Mouse (Mus musculus): ENCODE measurements around the gene Gm28048. TPM values are rescaled to one million over a fixed set of nuclear protein-coding genes. Genes with fewer than 3 reads are reported as not detected.
A peak's percentile ranks its signal among the peaks of the same experiment; 100 is the strongest.

The Gm28048 gene
- polyA plus RNA-seq, 1 experiment from 2014 or later: 15.8 TPM

- Histone ChIP-seq H3K9me3 (ENCODE audit: control insufficient read depth) (no peaks in the 10 kb centered on the region), H3K9ac (ENCODE audit: low read depth, low read length) (no peak overlapping the region), H3K4me3 (ENCODE audit: low read depth, low read length) (no peak overlapping the region), H3K27me3 (replicated peaks; ENCODE audit: control insufficient read depth, insufficient read depth, low read length) (no peaks in the 10 kb centered on the region), H3K4me2 (replicated peaks; ENCODE audit: low read depth) (no peak overlapping the region), H3K4me1 (replicated peaks; ENCODE audit: control insufficient read depth, insufficient read depth, low read length) (no peaks in the 10 kb centered on the region), H3K36me3 (ENCODE audit: control insufficient read depth, insufficient read depth) (no peaks in the 10 kb centered on the region), H3K27ac (ENCODE audit: low read depth, low read length) (no peak overlapping the region)
- ATAC-seq: no peak
- WGBS: 93% methylated on average over 7 of the region's 7 CpGs
- no peak for TF ChIP-seq CTCF (IDR thresholded peaks at IDR 0.05; ENCODE audit: low read depth)
Observed at GRCm38 (mm10) chr11:22865635-22866246, 116.1 kb downstream of the Gm28048 start.

GRCm38 (mm10) chr11:22864305-22865060 lies 117.4 kb downstream of the Gm28048 start:
- 77% methylated on average over 8 of the region's 8 CpGs for WGBS

GRCm38 (mm10) chr11:22863581-22863980 lies 118.3 kb downstream of the Gm28048 start:
- Histone ChIP-seq H3K4me3 (ENCODE audit: low read depth, low read length) (no peak overlapping the region), H3K27ac (ENCODE audit: low read depth, low read length) (no peak overlapping the region), H3K4me1 (replicated peaks; ENCODE audit: control insufficient read depth, insufficient read depth, low read length) (no peaks in the 10 kb centered on the region), H3K9ac (ENCODE audit: low read depth, low read length) (no peak overlapping the region), H3K4me2 (replicated peaks; ENCODE audit: low read depth) (no peak overlapping the region), H3K27me3 (replicated peaks; ENCODE audit: control insufficient read depth, insufficient read depth, low read length) (no peaks in the 10 kb centered on the region), H3K9me3 (ENCODE audit: control insufficient read depth) (no peaks in the 10 kb centered on the region), H3K36me3 (ENCODE audit: control insufficient read depth, insufficient read depth) (no peaks in the 10 kb centered on the region)
- no peak for TF ChIP-seq CTCF (IDR thresholded peaks at IDR 0.05; ENCODE audit: low read depth)
- no peak for ATAC-seq
- WGBS: 66% methylated on average over 4 of the region's 4 CpGs

More at GRCm38 (mm10) chr11:22864305-22865060, 117.4 kb downstream of the Gm28048 start:
- H3K27ac ChIP-seq (ENCODE audit: low read depth, low read length): no peak overlapping the region
- no peak for TF ChIP-seq CTCF (IDR thresholded peaks at IDR 0.05; ENCODE audit: low read depth)
- H3K4me1 ChIP-seq (replicated peaks; ENCODE audit: control insufficient read depth, insufficient read depth, low read length): no peaks in the 10 kb centered on the region
- ATAC-seq: no peak
- H3K36me3 ChIP-seq (ENCODE audit: control insufficient read depth, insufficient read depth): no peaks in the 10 kb centered on the region
- H3K9ac ChIP-seq (ENCODE audit: low read depth, low read length): no peak overlapping the region
- no peak overlapping the region for H3K4me3 ChIP-seq (ENCODE audit: low read depth, low read length)
- no peaks in the 10 kb centered on the region for H3K9me3 ChIP-seq (ENCODE audit: control insufficient read depth)
- H3K27me3 ChIP-seq (replicated peaks; ENCODE audit: control insufficient read depth, insufficient read depth, low read length): no peaks in the 10 kb centered on the region
- H3K4me2 ChIP-seq (replicated peaks; ENCODE audit: low read depth): no peak overlapping the region

GRCm38 (mm10) chr11:22861315-22861714 lies 120.6 kb downstream of the Gm28048 start:
- Histone ChIP-seq H3K9ac (ENCODE audit: low read depth, low read length) (no peak overlapping the region), H3K27me3 (replicated peaks; ENCODE audit: control insufficient read depth, insufficient read depth, low read length) (no peaks in the 10 kb centered on the region), H3K4me3 (ENCODE audit: low read depth, low read length) (no peak overlapping the region), H3K36me3 (ENCODE audit: control insufficient read depth, insufficient read depth) (no peaks in the 10 kb centered on the region), H3K4me1 (replicated peaks; ENCODE audit: control insufficient read depth, insufficient read depth, low read length) (no peaks in the 10 kb centered on the region), H3K9me3 (ENCODE audit: control insufficient read depth) (no peaks in the 10 kb centered on the region), H3K27ac (ENCODE audit: low read depth, low read length) (no peak overlapping the region), H3K4me2 (replicated peaks; ENCODE audit: low read depth) (peak overlapping the region; percentile 80; the same call in 1 of the 2 replicates)
- no peak for ATAC-seq
- TF ChIP-seq CTCF (IDR thresholded peaks at IDR 0.05; ENCODE audit: low read depth): no peak
- WGBS: 72% methylated on average over 4 of the region's 4 CpGs

GRCm38 (mm10) chr11:22860335-22861227 lies 121.3 kb downstream of the Gm28048 start, which contains the start of gene B3gnt2:
B3gnt2 (minus strand) TSS chr11:22860961.
- H3K4me3 ChIP-seq (ENCODE audit: low read depth, low read length): peak within 1 kb of the TSS; percentile 79
- no peaks in the 10 kb centered on the region for H3K27me3 ChIP-seq (replicated peaks; ENCODE audit: control insufficient read depth, insufficient read depth, low read length)
- no peaks in the 10 kb centered on the region for H3K9me3 ChIP-seq (ENCODE audit: control insufficient read depth)
- H3K27ac ChIP-seq (ENCODE audit: low read depth, low read length): peak within 1 kb of the TSS; percentile 95
- peak within 1 kb of the TSS; percentile 87 for H3K9ac ChIP-seq (ENCODE audit: low read depth, low read length)
- 9% methylated on average over 41 of the region's 41 CpGs for whole genome bisulfite sequencing
- ATAC-seq: peak; percentile 70
- H3K4me2 ChIP-seq (replicated peaks; ENCODE audit: low read depth): peak within 1 kb of the TSS; percentile 80
- H3K4me1 ChIP-seq (replicated peaks; ENCODE audit: control insufficient read depth, insufficient read depth, low read length): no peaks in the 10 kb centered on the region
- H3K36me3 ChIP-seq (ENCODE audit: control insufficient read depth, insufficient read depth): no peaks in the 10 kb centered on the region
- no peak for TF ChIP-seq CTCF (IDR thresholded peaks at IDR 0.05; ENCODE audit: low read depth)

Data from intestine, postnatal 0 days (tissue).